Mouse (Mus musculus) thymus, adult 2 months (tissue): ENCODE measurements around the gene Ube3c.

Source experiments
- CTCF ChIP-seq: fragments of 200-500 bp; IDR thresholded peaks from 2 replicates; pipeline ENCODE4 v1.5.1; 2012; ENCODE audit warnings: mild to moderate bottlenecking, control low read depth, low read length, moderate library complexity, borderline replicate concordance; ENCODE audit not compliant: control insufficient read depth, poor library complexity, insufficient read depth; ENCODE audit errors: extremely low read depth
- POLR2A ChIP-seq: fragments of 200-500 bp; IDR thresholded peaks from 2 replicates; pipeline ENCODE4 v1.6.1; 2012; ENCODE audit warnings: mild to moderate bottlenecking, low read length, control low read depth, moderate library complexity; ENCODE audit not compliant: control insufficient read depth, poor library complexity, insufficient read depth; ENCODE audit errors: extremely low read depth

- TF ChIP-seq POLR2A (no peak), CTCF (no peak)
Measured at GRCm38 (mm10) chr5:29657590-29658339, 88.7 kb downstream of the Ube3c start.
